Mouse (Mus musculus) liver, embryonic 15.5 days (tissue): ENCODE results near the gene Dnase2b. TPM values are rescaled to one million over a fixed set of nuclear protein-coding genes. Genes with fewer than 3 reads are reported as not detected.
A peak's percentile ranks its signal among the peaks of the same experiment; 100 is the strongest.

Experiments
- ATAC-seq: fragments of 200-750 bp; cut with Nextera tagmentation; 2 replicates; pipeline ENCODE4 v1.8.0; 2017; ENCODE audit warnings: moderate number of reproducible peaks, mild to moderate bottlenecking, moderate library complexity; ENCODE audit not compliant: insufficient read depth
- H3K27ac ChIP-seq: fragments of 300-500 bp; sonication (generic); replicated peaks from 2 replicates; pipeline ENCODE4 v1.5.1; 2015; ENCODE audit warnings: mild to moderate bottlenecking, inconsistent platforms
- H3K27me3 ChIP-seq: fragments of 300-500 bp; sonication (generic); 2 replicates; pipeline ENCODE4 v1.6.1; 2015; ENCODE audit warnings: mild to moderate bottlenecking, inconsistent platforms
- H3K36me3 ChIP-seq: fragments of 300-500 bp; sonication (generic); replicated peaks from 2 replicates; pipeline ENCODE4 v1.6.1; 2015; ENCODE audit warnings: moderate library complexity, mild to moderate bottlenecking, inconsistent platforms
- H3K4me1 ChIP-seq: fragments of 300-500 bp; sonication (generic); replicated peaks from 2 replicates; pipeline ENCODE4 v1.6.1; 2015; ENCODE audit warnings: inconsistent platforms
- H3K4me2 ChIP-seq: fragments of 300-500 bp; sonication (generic); 2 replicates; pipeline ENCODE4 v1.6.1; 2015; ENCODE audit warnings: moderate library complexity, mild to moderate bottlenecking, inconsistent platforms
- H3K4me3 ChIP-seq: fragments of 300-500 bp; sonication (generic); replicated peaks from 2 replicates; pipeline ENCODE4 v1.5.1; 2015; ENCODE audit warnings: mild to moderate bottlenecking, inconsistent platforms
- H3K9ac ChIP-seq: fragments of 300-500 bp; sonication (generic); 2 replicates; pipeline ENCODE4 v1.6.1; 2015; ENCODE audit warnings: moderate library complexity, mild to moderate bottlenecking, inconsistent platforms
- H3K9me3 ChIP-seq: fragments of 300-500 bp; sonication (generic); replicated peaks from 2 replicates; pipeline ENCODE4 v1.6.1; 2016; ENCODE audit warnings: inconsistent platforms
- WGBS: fragments of 180-500 bp; shearing (Covaris S2); methylation state at CpG from one replicate; pipeline ENCODE4 v1.1.7; 2015; ENCODE audit warnings: mixed read lengths; ENCODE audit not compliant: insufficient replicate concordance; 5-methylcytosine and 5-hydroxymethylcytosine counted together
- polyA plus RNA-seq: library from polyadenylated mRNA; unstranded; fragments of >200 nt; fragmentation: Nextera tagmentation; extraction: Ambion mirVana; gene quantifications from 2 replicates; pipeline ENCODE4 v1.2.1, GENCODE M21; 2015

Gene Dnase2b
- polyA plus RNA-seq, 1 experiment from 2014 or later: 2.1 TPM

- no peak for ATAC-seq
- H3K4me2 ChIP-seq: no peak overlapping the region
- H3K9ac ChIP-seq: no peak overlapping the region
- no peaks in the 10 kb centered on the region for H3K9me3 ChIP-seq
- 70% methylated on average over 10 of the region's 10 CpGs for WGBS
- no peak overlapping the region for H3K4me3 ChIP-seq
- no peaks in the 10 kb centered on the region for H3K36me3 ChIP-seq
- H3K4me1 ChIP-seq: peaks cover 18% of the 10 kb centered on the region
- no peak overlapping the region for H3K27ac ChIP-seq
- no peaks in the 10 kb centered on the region for H3K27me3 ChIP-seq
Measured at GRCm38 (mm10) chr3:146649311-146649894, 34.0 kb upstream of the Dnase2b start.

GRCm38 (mm10) chr3:146641818-146642427 is 26.5 kb upstream of the Dnase2b start:
- Histone ChIP-seq H3K27ac (no peak overlapping the region), H3K27me3 (no peaks in the 10 kb centered on the region), H3K4me1 (no peaks in the 10 kb centered on the region), H3K4me3 (no peak overlapping the region), H3K36me3 (no peaks in the 10 kb centered on the region), H3K4me2 (no peak overlapping the region), H3K9me3 (no peaks in the 10 kb centered on the region), H3K9ac (no peak overlapping the region)
- WGBS: 44% methylated on average over 4 of the region's 4 CpGs
- no peak for ATAC-seq

- H3K4me3 ChIP-seq: no peak overlapping the region
- no peak overlapping the region for H3K9ac ChIP-seq
- 56% methylated on average over 5 of the region's 5 CpGs for WGBS
- H3K4me1 ChIP-seq: no peaks in the 10 kb centered on the region
- no peaks in the 10 kb centered on the region for H3K27me3 ChIP-seq
- no peaks in the 10 kb centered on the region for H3K9me3 ChIP-seq
- H3K4me2 ChIP-seq: no peak overlapping the region
- no peak for ATAC-seq
- no peak overlapping the region for H3K27ac ChIP-seq
- no peaks in the 10 kb centered on the region for H3K36me3 ChIP-seq
Measured at GRCm38 (mm10) chr3:146632506-146632905, 17.1 kb upstream of the Dnase2b start.

DNA sequence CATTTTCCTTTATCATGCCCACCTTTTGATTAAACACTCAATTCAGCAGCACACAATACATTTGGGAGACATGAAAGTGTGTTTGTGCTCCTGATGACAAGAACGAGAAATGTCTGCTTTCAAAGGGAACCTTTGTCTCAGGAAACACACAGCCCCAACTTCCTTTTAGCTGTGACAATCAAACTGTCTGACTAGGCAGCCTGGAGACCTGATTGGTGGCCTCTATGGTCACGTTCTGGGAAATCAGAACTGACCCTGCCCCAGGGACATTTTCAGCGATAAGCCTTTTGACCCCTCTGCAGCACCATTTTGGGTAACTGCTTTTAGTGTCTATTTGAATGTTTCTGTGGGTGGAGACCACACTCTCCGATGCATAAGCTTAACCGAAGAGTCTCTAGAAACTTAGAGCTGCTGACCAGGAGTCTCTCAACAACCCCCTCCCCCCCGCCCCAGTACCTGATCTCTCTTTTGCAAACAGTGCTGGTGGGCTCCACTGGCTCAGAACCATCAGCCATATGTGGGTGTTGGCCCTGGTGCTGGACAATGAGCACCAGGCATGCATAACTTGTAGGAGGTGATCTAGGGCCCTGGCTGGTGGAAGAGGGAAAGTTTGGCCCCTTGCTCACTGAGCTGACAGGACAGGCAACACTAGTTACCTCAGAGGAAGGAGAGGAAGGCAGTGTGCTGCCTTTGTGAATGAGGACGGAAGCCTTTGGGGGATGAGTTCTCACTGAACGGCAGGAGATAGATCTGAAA is 13.0 kb upstream of the Dnase2b start:
- WGBS: 39% methylated on average over 8 of the region's 8 CpGs
- Histone ChIP-seq H3K36me3 (no peaks in the 10 kb centered on the region), H3K4me1 (no peaks in the 10 kb centered on the region), H3K4me2 (no peak overlapping the region), H3K4me3 (no peak overlapping the region), H3K9me3 (no peaks in the 10 kb centered on the region), H3K27ac (no peak overlapping the region), H3K27me3 (no peaks in the 10 kb centered on the region), H3K9ac (no peak overlapping the region)
- no peak for ATAC-seq

DNA sequence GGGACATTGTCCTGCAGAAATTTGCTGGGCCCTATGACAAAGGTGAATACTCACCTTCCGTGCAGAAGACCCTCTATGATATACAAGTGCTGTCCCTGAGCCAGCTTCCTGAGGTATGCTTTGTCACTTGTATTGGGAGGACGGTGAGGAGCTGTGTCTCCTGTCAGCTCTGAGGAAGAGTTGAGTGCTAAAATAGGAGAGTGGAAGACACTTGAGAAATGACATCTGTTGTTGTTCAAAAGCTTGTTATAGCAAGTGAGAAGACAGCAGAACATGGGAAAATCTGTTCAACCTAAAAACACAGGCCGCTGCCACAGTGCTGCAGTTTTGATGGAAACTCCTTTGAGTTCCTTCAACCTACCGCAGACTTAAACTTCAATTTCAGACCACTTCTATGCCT is 10.4 kb upstream of the Dnase2b start:
- H3K27ac ChIP-seq: no peak overlapping the region
- no peak overlapping the region for H3K9ac ChIP-seq
- no peak for ATAC-seq
- no peak overlapping the region for H3K4me3 ChIP-seq
- H3K27me3 ChIP-seq: no peaks in the 10 kb centered on the region
- H3K9me3 ChIP-seq: no peaks in the 10 kb centered on the region
- no peak overlapping the region for H3K4me2 ChIP-seq
- WGBS: 74% methylated on average over 4 of the region's 4 CpGs
- H3K4me1 ChIP-seq: no peaks in the 10 kb centered on the region
- no peaks in the 10 kb centered on the region for H3K36me3 ChIP-seq

- no peak overlapping the region for H3K27ac ChIP-seq
- no peak overlapping the region for H3K4me3 ChIP-seq
- no peak for ATAC-seq
- no peak overlapping the region for H3K9ac ChIP-seq
- no peaks in the 10 kb centered on the region for H3K9me3 ChIP-seq
- no peak overlapping the region for H3K4me2 ChIP-seq
- peaks cover 14% of the 10 kb centered on the region for H3K4me1 ChIP-seq
- H3K27me3 ChIP-seq: no peaks in the 10 kb centered on the region
- WGBS: 74% methylated on average over 11 of the region's 11 CpGs
- H3K36me3 ChIP-seq: no peaks in the 10 kb centered on the region
Measured at GRCm38 (mm10) chr3:146621966-146622365, 6.6 kb upstream of the Dnase2b start.

GRCm38 (mm10) chr3:146620555-146621249 is 5.3 kb upstream of the Dnase2b start:
- H3K4me1 ChIP-seq: peaks cover 14% of the 10 kb centered on the region
- H3K9ac ChIP-seq: no peak overlapping the region
- WGBS: 69% methylated on average over 14 of the region's 14 CpGs
- H3K36me3 ChIP-seq: no peaks in the 10 kb centered on the region
- no peak overlapping the region for H3K27ac ChIP-seq
- H3K4me2 ChIP-seq: no peak overlapping the region
- H3K27me3 ChIP-seq: no peaks in the 10 kb centered on the region
- H3K9me3 ChIP-seq: no peaks in the 10 kb centered on the region
- ATAC-seq: no peak
- no peak overlapping the region for H3K4me3 ChIP-seq

DNA sequence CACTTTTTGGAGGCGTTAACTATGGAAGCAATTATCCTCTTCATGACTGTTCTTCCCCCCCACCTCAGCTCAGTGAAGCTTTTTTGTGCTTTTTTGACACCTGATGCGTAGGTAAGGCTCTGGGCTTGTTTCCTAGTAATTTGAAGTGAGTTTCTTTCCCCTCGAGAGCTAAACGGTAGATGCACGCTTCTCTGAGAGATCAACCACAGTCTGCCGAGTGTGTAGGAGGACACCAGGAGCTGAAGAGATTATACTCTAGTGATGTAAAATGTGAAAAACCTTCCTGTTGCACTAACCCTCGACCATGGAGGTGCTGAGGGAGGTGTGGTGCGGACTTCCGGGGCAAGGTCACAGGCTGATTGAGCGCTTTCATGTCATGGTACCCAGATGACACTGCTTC is 4.7 kb upstream of the Dnase2b start:
- H3K4me2 ChIP-seq: no peak overlapping the region
- no peak overlapping the region for H3K27ac ChIP-seq
- 70% methylated on average over 10 of the region's 10 CpGs for WGBS
- H3K9me3 ChIP-seq: no peaks in the 10 kb centered on the region
- no peak overlapping the region for H3K4me3 ChIP-seq
- H3K27me3 ChIP-seq: no peaks in the 10 kb centered on the region
- no peaks in the 10 kb centered on the region for H3K36me3 ChIP-seq
- no peak for ATAC-seq
- H3K9ac ChIP-seq: no peak overlapping the region
- H3K4me1 ChIP-seq: peaks cover 18% of the 10 kb centered on the region

DNA sequence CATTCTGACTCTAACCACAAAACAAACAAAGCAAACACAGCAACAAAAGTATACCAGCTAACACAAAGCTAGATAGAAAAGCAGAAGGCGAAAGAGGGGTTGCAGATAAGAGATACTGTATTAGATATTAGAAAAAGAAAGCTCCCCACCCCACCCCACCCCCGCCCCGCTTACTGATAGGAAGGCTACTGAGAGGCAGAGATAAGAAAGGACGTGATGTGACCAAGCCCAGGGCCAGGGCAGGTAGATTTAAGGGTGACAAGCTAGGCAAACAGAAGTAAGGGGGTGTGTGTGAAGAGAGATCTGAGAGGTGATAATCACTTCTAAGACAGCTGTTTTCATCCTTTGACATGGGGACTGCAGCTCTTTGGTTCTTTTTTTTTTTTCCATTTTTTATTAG is 3.0 kb upstream of the Dnase2b start:
- Histone ChIP-seq H3K4me2 (no peak overlapping the region), H3K9me3 (no peaks in the 10 kb centered on the region)

DNA sequence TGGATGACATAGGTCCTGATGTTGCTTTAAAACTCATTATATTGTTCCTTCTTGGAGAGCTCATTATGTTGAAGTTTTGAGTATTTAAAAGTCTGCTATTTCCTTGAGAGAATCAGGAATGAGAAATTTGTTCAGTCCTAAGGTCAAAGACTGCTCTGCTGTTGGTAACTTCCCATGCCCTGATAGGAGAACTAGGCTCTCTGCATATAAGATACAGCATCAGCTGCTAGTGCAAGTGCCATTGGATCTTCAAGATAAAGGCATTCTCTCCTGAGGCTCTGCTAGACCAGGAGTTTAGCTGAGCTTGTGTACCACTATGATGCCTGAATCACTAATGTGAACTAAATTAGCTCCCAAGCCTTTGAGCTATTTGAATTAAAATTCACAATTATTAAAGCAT is 2.5 kb upstream of the Dnase2b start:
- ATAC-seq: peak; percentile 59
- Histone ChIP-seq H3K27me3 (no peaks in the 10 kb centered on the region), H3K4me2 (no peak overlapping the region), H3K4me1 (peaks cover 18% of the 10 kb centered on the region), H3K27ac (no peak overlapping the region), H3K9ac (no peak overlapping the region), H3K4me3 (no peak overlapping the region), H3K36me3 (no peaks in the 10 kb centered on the region), H3K9me3 (no peaks in the 10 kb centered on the region)

More for the DNA sequence above, 3.0 kb upstream of the Dnase2b start:
- Histone ChIP-seq H3K27ac (no peak overlapping the region), H3K4me3 (no peak overlapping the region), H3K36me3 (no peaks in the 10 kb centered on the region), H3K9ac (no peak overlapping the region), H3K4me1 (peaks cover 18% of the 10 kb centered on the region), H3K27me3 (no peaks in the 10 kb centered on the region)
- peak; percentile 70 for ATAC-seq
- 25% methylated on average over 4 of the region's 4 CpGs for WGBS

- no peak overlapping the region for H3K27ac ChIP-seq
- H3K9ac ChIP-seq: no peak overlapping the region
- no peak for ATAC-seq
- H3K36me3 ChIP-seq: no peaks in the 10 kb centered on the region
- no peak overlapping the region for H3K4me3 ChIP-seq
- H3K4me2 ChIP-seq: no peak overlapping the region
- no peaks in the 10 kb centered on the region for H3K27me3 ChIP-seq
- H3K9me3 ChIP-seq: no peaks in the 10 kb centered on the region
- H3K4me1 ChIP-seq: peaks cover 18% of the 10 kb centered on the region
- WGBS: 56% methylated on average over 5 of the region's 5 CpGs
Measured at GRCm38 (mm10) chr3:146616533-146617283, 1.3 kb upstream of the Dnase2b start.
